Mouse (Mus musculus): ENCODE measurements around the gene Lrig1. TPM values are rescaled to one million over a fixed set of nuclear protein-coding genes. Genes with fewer than 3 reads are reported as not detected.

Gene Lrig1
- polyA plus RNA-seq, 1 experiment: 0.32 TPM

DNA sequence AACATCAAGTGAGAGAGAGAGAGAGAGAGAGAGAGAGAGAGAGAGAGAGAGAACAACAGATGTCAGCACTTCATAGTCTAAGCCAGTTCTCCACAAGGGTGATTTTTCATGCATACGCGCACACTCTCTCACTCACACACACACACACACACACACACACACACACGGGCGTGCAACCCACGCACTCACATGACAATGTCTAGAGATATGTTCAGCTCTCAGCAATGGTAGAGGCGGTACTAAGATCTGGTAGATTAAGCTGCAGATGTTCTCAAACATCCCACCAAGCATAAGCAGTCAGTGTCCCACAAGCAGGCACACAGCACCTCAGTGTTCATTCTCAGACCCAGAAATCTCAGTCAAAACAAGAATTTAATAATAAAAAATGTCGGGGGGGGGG, 34.7 kb downstream of the Lrig1 start:
- Histone ChIP-seq H3K4me1 (ENCODE audit: control insufficient read depth, insufficient read depth, low read length) (no peaks in the 10 kb centered on the region), H3K4me3 (ENCODE audit: insufficient read depth, low read length) (no peak overlapping the region), H3K27ac (ENCODE audit: insufficient read depth, low read depth, low read length) (no peak overlapping the region)
- TF ChIP-seq POLR2A (IDR thresholded peaks at IDR 0.05; ENCODE audit: borderline replicate concordance, low read depth, low read length): no peak
- no peak for TF ChIP-seq CTCF (IDR thresholded peaks at IDR 0.05; ENCODE audit: low read depth, low read length)

DNA sequence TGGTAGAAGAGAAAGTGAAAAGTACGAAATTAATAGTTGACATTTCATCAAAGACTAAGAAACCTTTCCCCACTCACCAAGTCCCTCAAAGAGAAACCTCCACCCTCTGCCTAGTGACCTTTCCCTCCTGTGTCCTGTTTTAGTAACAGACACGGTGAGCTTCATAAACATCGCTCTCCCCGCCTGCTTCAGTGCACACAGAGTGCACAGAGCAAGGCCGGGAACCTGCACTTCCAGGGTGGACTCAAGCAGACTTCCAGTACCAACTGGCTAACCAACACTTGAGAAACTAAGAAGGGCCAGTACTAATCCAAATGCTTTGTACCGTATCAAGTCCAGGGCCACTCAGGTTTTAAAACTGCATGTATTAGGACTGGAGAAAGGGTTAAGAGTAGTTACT, 36.0 kb downstream of the Lrig1 start:
- Histone ChIP-seq H3K4me1 (ENCODE audit: control insufficient read depth, insufficient read depth, low read length) (no peaks in the 10 kb centered on the region), H3K27ac (ENCODE audit: insufficient read depth, low read depth, low read length) (no peak overlapping the region), H3K4me3 (ENCODE audit: insufficient read depth, low read length) (no peak overlapping the region)
- TF ChIP-seq POLR2A (IDR thresholded peaks at IDR 0.05; ENCODE audit: borderline replicate concordance, low read depth, low read length): no peak
- TF ChIP-seq CTCF (IDR thresholded peaks at IDR 0.05; ENCODE audit: low read depth, low read length): no peak

DNA sequence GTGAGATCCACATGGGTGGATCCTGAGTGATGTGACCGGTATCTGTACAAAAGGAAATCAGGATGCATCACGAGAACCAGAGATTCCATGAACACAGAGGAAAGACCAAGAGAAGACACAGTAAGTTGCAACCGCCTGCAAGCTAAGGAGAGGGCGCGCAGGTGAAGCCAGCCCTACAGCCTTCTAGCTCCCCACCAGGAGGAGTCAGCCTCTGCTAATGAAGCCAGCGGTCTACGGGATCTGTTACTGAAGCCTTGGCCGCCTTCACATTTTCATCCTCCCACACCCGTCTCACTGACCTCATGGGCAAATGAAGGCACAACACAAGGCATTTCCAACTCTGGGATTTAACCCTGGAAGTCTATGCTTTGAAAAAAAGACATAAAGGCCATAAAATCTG, 38.0 kb downstream of the Lrig1 start:
- H3K27ac ChIP-seq (ENCODE audit: insufficient read depth, low read depth, low read length): no peak overlapping the region
- no peak for TF ChIP-seq POLR2A (IDR thresholded peaks at IDR 0.05; ENCODE audit: borderline replicate concordance, low read depth, low read length)
- no peak for TF ChIP-seq CTCF (IDR thresholded peaks at IDR 0.05; ENCODE audit: low read depth, low read length)

DNA sequence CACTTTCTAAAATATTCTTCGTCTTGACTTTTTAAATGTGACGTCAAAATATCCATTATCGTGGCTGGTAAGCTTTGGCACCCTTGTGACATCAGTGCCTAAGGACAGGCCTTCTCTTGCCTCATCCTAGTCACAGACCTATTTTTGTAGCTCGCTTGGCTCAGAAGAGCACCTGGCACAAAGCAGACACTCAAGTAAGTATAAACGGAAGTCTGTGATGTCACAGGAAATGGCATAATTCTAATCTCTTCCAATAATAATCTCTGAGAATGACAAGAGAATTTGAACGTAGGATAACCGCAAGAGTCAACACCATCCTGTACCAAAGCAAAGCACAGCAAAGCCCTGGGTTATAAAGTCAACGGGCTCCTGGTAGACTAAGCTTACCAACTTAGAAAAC, 38.6 kb downstream of the Lrig1 start:
- Histone ChIP-seq H3K27ac (ENCODE audit: insufficient read depth, low read depth, low read length) (no peak overlapping the region), H3K4me1 (ENCODE audit: control insufficient read depth, insufficient read depth, low read length) (no peaks in the 10 kb centered on the region), H3K4me3 (ENCODE audit: insufficient read depth, low read length) (no peak overlapping the region)
- TF ChIP-seq CTCF (IDR thresholded peaks at IDR 0.05; ENCODE audit: low read depth, low read length) (no peak), POLR2A (IDR thresholded peaks at IDR 0.05; ENCODE audit: borderline replicate concordance, low read depth, low read length) (no peak)

More for the DNA sequence above, 38.0 kb downstream of the Lrig1 start:
- H3K4me1 ChIP-seq (ENCODE audit: control insufficient read depth, insufficient read depth, low read length): no peaks in the 10 kb centered on the region
- no peak overlapping the region for H3K4me3 ChIP-seq (ENCODE audit: insufficient read depth, low read length)

DNA sequence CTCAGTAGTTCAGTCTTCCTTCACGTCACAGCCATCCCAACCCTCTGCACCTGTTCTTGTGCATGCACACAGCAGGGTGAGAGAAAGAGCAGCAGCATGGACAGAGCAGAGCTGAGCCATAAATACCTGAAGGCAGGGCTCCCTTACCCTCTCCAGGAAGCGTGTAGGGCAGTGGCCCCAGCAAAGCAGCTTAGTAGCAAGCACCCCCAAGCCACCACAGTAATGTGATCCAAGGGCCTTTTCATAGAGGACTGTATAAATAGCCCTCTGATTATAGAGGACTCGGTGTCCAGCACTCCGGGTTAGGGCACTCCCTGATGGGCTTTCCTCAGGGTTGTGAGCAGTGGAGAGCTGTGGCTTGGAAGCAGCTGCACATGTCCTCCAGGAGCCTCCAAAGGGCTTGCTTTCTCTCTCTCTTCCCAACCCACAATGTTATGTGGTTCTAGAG, 40.0 kb downstream of the Lrig1 start:
- H3K4me3 ChIP-seq (ENCODE audit: insufficient read depth, low read length): no peak overlapping the region
- H3K4me1 ChIP-seq (ENCODE audit: control insufficient read depth, insufficient read depth, low read length): no peaks in the 10 kb centered on the region
- TF ChIP-seq CTCF (IDR thresholded peaks at IDR 0.05; ENCODE audit: low read depth, low read length): no peak
- TF ChIP-seq POLR2A (IDR thresholded peaks at IDR 0.05; ENCODE audit: borderline replicate concordance, low read depth, low read length): no peak
- no peak overlapping the region for H3K27ac ChIP-seq (ENCODE audit: insufficient read depth, low read depth, low read length)

DNA sequence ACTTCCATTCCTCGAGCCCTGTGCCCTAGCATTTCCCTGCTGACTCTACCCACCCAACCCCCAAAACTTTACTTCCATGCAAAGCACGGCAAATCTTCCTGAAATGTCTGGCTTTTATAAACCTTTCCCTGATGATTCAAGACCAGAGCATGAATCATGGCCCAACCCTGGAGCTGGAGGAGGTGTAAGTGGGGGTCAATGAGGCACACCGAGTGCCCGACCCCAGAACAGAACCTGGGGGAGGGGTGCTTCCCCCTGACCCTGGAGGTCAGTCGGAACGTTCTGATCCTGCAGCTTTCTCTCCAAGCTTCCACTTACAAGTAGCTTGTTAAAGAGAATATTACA, 41.9 kb downstream of the Lrig1 start:
- Histone ChIP-seq H3K27ac (ENCODE audit: insufficient read depth, low read depth, low read length) (no peak overlapping the region), H3K4me1 (ENCODE audit: control insufficient read depth, insufficient read depth, low read length) (no peaks in the 10 kb centered on the region), H3K4me3 (ENCODE audit: insufficient read depth, low read length) (no peak overlapping the region)
- TF ChIP-seq POLR2A (IDR thresholded peaks at IDR 0.05; ENCODE audit: borderline replicate concordance, low read depth, low read length) (no peak), CTCF (IDR thresholded peaks at IDR 0.05; ENCODE audit: low read depth, low read length) (no peak)

DNA sequence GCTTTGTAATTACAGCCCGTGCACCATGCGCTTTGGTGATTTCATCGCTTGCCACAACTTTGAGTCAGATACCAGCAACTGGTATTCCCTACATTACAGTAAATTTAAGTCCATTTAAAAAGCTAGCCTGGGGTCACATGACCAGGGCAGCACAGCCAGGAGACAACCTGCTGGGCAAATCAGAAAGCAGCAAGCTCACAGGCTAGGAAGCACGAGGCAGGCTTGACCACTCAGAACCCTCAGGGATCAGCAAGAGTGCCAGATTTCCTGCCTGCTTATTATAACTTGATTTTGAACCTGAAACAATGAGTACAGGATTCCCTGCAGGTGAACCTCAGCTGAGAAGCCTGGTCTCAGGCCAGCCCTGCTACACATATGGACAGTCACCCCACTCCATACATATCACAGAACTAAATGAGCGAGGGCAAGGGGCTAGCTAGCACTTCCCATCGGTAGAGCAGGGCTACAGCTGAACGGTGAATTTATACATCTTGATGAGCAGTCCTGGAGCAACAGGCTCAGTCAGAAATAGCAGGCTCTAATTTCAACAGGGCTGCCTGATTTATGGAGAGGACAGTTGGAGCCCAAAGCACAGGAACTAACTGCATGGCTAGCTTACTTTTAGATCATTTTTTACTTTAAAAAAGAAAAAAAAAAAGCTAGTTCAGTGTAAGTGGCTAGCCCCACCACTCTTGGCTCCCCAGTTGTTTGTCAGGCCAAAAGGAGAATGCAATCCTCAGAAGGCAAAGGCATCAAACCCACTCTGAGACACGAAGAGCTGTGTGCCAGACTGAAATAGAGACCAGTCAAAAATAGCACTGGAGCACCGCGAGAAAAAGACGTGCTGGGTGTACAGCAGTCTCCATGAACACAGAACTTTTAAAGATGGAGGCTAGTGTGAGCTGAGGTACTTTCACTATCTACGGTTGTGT, 42.5 kb downstream of the Lrig1 start:
- H3K4me3 ChIP-seq (ENCODE audit: insufficient read depth, low read length): no peak overlapping the region
- H3K4me1 ChIP-seq (ENCODE audit: control insufficient read depth, insufficient read depth, low read length): no peaks in the 10 kb centered on the region
- no peak for TF ChIP-seq CTCF (IDR thresholded peaks at IDR 0.05; ENCODE audit: low read depth, low read length)
- no peak for TF ChIP-seq POLR2A (IDR thresholded peaks at IDR 0.05; ENCODE audit: borderline replicate concordance, low read depth, low read length)
- H3K27ac ChIP-seq (ENCODE audit: insufficient read depth, low read depth, low read length): no peak overlapping the region

DNA sequence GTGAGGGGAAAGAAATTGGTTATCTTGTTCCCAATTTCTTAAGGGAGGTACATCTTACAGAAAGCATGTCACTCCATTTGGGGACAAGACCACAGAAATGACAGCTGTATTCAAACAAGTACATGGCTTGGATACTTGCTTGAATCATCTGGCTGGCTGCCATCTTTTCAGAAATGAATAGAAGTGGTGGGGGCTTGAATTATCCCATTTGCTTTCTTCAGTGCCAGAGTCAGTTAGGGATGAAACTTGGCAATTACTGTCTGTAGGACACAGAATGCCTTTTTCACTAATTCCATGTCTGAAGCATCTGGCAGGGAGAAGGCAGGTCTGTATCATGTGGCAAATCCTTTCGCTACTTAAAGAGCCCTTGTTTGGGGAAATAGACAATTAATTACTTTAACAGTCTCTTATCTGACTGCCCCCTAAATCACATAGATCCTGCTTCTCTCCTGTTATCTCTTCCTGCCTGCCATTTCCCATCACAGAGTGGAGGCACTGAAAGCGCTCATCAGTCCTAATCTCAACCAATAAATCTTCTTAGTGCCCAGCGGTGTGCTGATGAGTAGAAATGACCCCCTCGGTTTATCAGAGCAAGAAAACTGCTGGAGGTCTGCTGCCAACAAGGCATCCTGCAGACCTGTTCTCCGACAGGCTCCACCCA, 44.0 kb downstream of the Lrig1 start:
- Histone ChIP-seq H3K4me1 (ENCODE audit: control insufficient read depth, insufficient read depth, low read length) (no peaks in the 10 kb centered on the region), H3K27ac (ENCODE audit: insufficient read depth, low read depth, low read length) (no peak overlapping the region), H3K4me3 (ENCODE audit: insufficient read depth, low read length) (no peak overlapping the region)
- TF ChIP-seq POLR2A (IDR thresholded peaks at IDR 0.05; ENCODE audit: borderline replicate concordance, low read depth, low read length) (no peak), CTCF (IDR thresholded peaks at IDR 0.05; ENCODE audit: low read depth, low read length) (no peak)

DNA sequence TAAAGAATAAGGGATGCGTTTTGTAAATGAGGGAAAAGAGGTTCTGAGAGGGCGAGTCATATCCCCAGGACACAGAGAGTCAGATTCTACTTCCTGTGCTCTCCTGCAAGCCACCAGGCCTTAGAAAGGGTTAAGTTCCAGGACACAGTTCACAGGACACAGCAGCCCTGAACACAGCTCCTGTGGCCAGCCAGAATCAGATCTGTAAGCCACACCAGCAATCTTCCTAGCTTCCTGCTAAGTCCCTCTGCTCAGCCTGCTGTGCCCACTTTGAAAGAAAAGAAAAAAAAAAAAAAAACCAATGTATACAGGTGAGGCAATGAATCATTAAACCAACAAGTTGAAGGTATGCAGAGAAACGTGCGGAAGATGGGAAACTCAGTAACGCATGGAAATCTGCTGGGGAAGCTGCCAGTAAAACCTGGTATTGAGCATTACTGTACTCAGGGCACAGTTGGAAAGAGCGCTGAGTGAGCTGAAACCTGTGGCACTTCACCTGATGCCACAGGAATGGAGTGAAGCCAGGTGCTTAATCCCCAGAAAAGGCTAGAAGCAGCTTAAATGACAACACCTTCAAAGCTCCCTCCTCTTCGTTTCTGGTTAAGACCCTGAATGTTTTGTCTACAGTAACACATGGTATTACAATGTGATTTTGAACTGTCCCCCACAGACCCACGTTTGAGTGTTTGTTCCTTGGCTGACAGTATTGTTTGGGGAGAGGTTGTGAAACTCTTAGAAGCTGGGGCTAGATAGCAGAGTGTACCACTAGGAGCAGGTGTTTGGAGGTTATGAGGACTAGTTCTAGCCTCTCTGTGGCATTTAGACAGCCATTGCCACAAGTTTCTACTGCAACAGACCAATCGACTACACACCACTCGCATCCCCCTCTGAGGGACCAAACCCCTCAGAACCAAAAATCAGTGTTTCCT, 46.3 kb downstream of the Lrig1 start:
- Histone ChIP-seq H3K4me3 (ENCODE audit: insufficient read depth, low read length) (no peak overlapping the region), H3K27ac (ENCODE audit: insufficient read depth, low read depth, low read length) (no peak overlapping the region), H3K4me1 (ENCODE audit: control insufficient read depth, insufficient read depth, low read length) (no peaks in the 10 kb centered on the region)
- TF ChIP-seq CTCF (IDR thresholded peaks at IDR 0.05; ENCODE audit: low read depth, low read length): no peak
- no peak for TF ChIP-seq POLR2A (IDR thresholded peaks at IDR 0.05; ENCODE audit: borderline replicate concordance, low read depth, low read length)

All from bone marrow macrophage, adult 2 months (primary cell).